Mouse (Mus musculus): ENCODE results near the gene Lepr. TPM values are rescaled to one million over a fixed set of nuclear protein-coding genes. Genes with fewer than 3 reads are reported as not detected.

Gene Lepr
- polyA plus RNA-seq (2015; fragmentation: Nextera tagmentation; extraction: Ambion mirVana) = 2.2 and 3.3 TPM in 2 replicates

DNA sequence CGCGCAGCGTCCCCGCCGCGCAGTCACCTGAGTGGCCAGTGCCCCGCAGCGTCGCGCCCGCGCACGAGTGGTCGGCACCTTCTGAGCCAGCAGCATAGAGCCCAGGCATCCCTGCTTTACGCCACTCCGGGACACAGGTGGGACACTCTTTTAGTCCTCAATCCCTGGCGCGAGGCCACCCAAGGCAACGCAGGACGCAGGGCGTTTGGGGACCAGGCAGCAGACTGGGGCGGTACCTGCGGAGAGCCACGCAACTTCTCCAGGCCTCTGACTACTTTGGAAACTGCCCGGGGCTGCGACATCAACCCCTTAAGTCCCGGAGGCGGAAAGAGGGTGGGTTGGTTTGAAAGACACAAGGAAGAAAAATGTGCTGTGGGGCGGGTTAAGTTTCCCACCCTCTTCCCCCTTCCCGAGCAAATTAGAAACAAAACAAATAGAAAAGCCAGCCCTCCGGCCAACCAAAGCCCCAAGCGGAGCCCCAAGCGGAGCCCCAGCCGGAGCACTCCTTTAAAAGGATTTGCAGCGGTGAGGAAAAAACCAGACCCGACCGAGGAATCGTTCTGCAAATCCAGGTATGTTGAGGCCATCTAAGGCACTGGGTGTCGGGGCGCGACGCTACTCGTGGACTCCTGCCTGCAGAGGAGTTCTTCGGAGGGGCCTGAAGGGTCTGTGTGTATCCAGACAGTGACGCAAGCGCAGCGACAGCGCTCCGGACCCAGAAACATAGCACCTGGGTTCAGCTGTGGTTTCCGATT, at the start of gene Lepr:
Gene Lepr (plus strand): TSS at position 38 of the 755 bp plus-strand sequence.

DNA sequence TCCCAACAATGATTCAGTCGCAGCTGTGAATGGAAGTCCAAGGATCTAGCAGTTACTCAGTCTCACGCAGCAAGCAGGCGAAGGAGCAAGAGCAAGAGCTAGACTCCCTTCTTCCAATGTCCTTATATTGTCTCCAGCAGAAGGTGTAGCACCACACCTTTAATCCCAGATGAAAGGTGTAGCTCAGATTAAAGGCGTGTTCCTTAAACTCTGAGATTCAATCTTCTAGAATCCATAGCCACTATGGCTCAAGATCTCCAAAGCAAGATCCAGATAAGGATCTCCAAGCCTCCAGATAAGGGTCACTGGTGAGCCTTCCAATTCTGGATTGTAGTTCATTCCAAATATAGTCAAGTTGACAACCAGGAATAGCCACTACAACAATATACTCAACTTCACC, 126.7 kb downstream of the Lepr start, which contains the start of gene B020004J07Rik:
Gene B020004J07Rik (minus strand): TSS at position 101 of the 400 bp plus-strand sequence.

Other genes with a start within 250 kb of the Lepr start
- gene Dnajc6, start 220.8 kb upstream of the Lepr start, polyA plus RNA-seq (2015; fragmentation: Nextera tagmentation; extraction: Ambion mirVana) = 0.11 and 0.24 TPM in 2 replicates
- 46.5 and 50.9 TPM in 2 replicates for gene Leprot, start 69.7 kb upstream of the Lepr start, polyA plus RNA-seq (2015; fragmentation: Nextera tagmentation; extraction: Ambion mirVana)
- gene B020004J07Rik, start 126.6 kb downstream of the Lepr start, polyA plus RNA-seq (2015; fragmentation: Nextera tagmentation; extraction: Ambion mirVana) = not detected in 2 replicates
- gene C130073F10Rik, start 176.4 kb downstream of the Lepr start, polyA plus RNA-seq (2015; fragmentation: Nextera tagmentation; extraction: Ambion mirVana) = not detected in 2 replicates
- not detected in 2 replicates for gene Gm12800, start 191.7 kb downstream of the Lepr start, polyA plus RNA-seq (2015; fragmentation: Nextera tagmentation; extraction: Ambion mirVana)
- gene Gm12794, start 223.0 kb downstream of the Lepr start, polyA plus RNA-seq (2015; fragmentation: Nextera tagmentation; extraction: Ambion mirVana) = not detected in 2 replicates

Data from skeletal muscle tissue, postnatal 0 days (tissue).